Mouse (Mus musculus) ES-Bruce4 (cell line): Measurements from ENCODE around the gene Wnk4. TPM values are rescaled to one million over a fixed set of nuclear protein-coding genes. Genes with fewer than 3 reads are reported as not detected.
A peak's percentile ranks its signal among the peaks of the same experiment; 100 is the strongest.

ENCODE experiments used
- H3K27ac ChIP-seq: 2 replicates; pipeline ENCODE4 v1.5.1; 2012; ENCODE audit warnings: low read length, inconsistent platforms; ENCODE audit not compliant: insufficient read depth
- H3K27me3 ChIP-seq: 2 replicates; pipeline ENCODE4 v1.6.1; 2012; ENCODE audit warnings: mild to moderate bottlenecking, low read length, inconsistent platforms; ENCODE audit not compliant: control insufficient read depth, poor library complexity, insufficient read depth, severe bottlenecking
- H3K36me3 ChIP-seq: 2 replicates; pipeline ENCODE4 v1.6.1; 2012; ENCODE audit warnings: inconsistent platforms, mild to moderate bottlenecking, low read length, moderate library complexity; ENCODE audit not compliant: control insufficient read depth, poor library complexity, insufficient read depth, severe bottlenecking
- H3K4me1 ChIP-seq: one replicate; pipeline ENCODE4 v1.8.1; 2011; ENCODE audit warnings: low read length; ENCODE audit not compliant: control insufficient read depth, insufficient read depth
- H3K4me3 ChIP-seq: 2 replicates; pipeline ENCODE4 v1.5.1; 2011; ENCODE audit warnings: low read depth, mild to moderate bottlenecking, low read length
- H3K9ac ChIP-seq: 2 replicates; pipeline ENCODE4 v1.6.1; 2012; ENCODE audit warnings: low read depth, mild to moderate bottlenecking, inconsistent platforms; ENCODE audit not compliant: poor library complexity, severe bottlenecking
- H3K9me3 ChIP-seq: replicated peaks from 2 replicates; pipeline ENCODE4 v1.6.1; 2012; ENCODE audit warnings: mild to moderate bottlenecking, low read length, inconsistent platforms; ENCODE audit not compliant: control insufficient read depth, poor library complexity, insufficient read depth, severe bottlenecking
- CTCF ChIP-seq: IDR thresholded peaks from one replicate; pipeline ENCODE4 v1.8.1; 2011; ENCODE audit warnings: low read depth, low read length
- EP300 ChIP-seq: IDR thresholded peaks from 2 replicates; pipeline ENCODE4 v1.6.1; 2011; ENCODE audit warnings: low read depth, low read length; ENCODE audit not compliant: insufficient read depth
- POLR2A ChIP-seq: IDR thresholded peaks from one replicate; pipeline ENCODE4 v1.8.1; 2011; ENCODE audit warnings: low read length; ENCODE audit not compliant: insufficient read depth
- polyA plus RNA-seq: library from polyadenylated mRNA; stranded (reverse); fragments of >200 nt; gene quantifications from 2 replicates; pipeline ENCODE4 v1.2.4, GENCODE M21; 2011; ENCODE audit warnings: low read depth; ENCODE audit not compliant: missing spikeins, insufficient read depth, insufficient read length

The Wnk4 gene
- polyA plus RNA-seq, 1 experiment, result 0.96 TPM

GRCm38 (mm10) chr11:101282896-101283295 lies 22.5 kb downstream of the Wnk4 start:
- Histone ChIP-seq H3K4me1 (no peaks in the 10 kb centered on the region), H3K4me3 (no peak overlapping the region), H3K9ac (no peak overlapping the region), H3K36me3 (peaks cover 13% of the 10 kb centered on the region; the same call in 1 of the 2 replicates), H3K27ac (no peak overlapping the region), H3K27me3 (no peaks in the 10 kb centered on the region), H3K9me3 (no peaks in the 10 kb centered on the region)
- TF ChIP-seq EP300 (no peak), POLR2A (no peak), CTCF (no peak)

GRCm38 (mm10) chr11:101283805-101284204 lies 23.4 kb downstream of the Wnk4 start:
- no peak for TF ChIP-seq POLR2A
- TF ChIP-seq CTCF, result no peak
- no peak for TF ChIP-seq EP300
- H3K9ac ChIP-seq, result no peak overlapping the region

GRCm38 (mm10) chr11:101287306-101287705 lies 26.9 kb downstream of the Wnk4 start:
- TF ChIP-seq EP300 (no peak), CTCF (no peak), POLR2A (no peak)
- peaks cover 42% of the 10 kb centered on the region for H3K36me3 ChIP-seq

More at GRCm38 (mm10) chr11:101283805-101284204, 23.4 kb downstream of the Wnk4 start:
- H3K9me3 ChIP-seq, result no peaks in the 10 kb centered on the region
- no peak overlapping the region for H3K4me3 ChIP-seq
- no peaks in the 10 kb centered on the region for H3K27me3 ChIP-seq
- H3K27ac ChIP-seq, result no peak overlapping the region
- H3K4me1 ChIP-seq, result no peaks in the 10 kb centered on the region
- H3K36me3 ChIP-seq, result peaks cover 18% of the 10 kb centered on the region; the same call in 1 of the 2 replicates

GRCm38 (mm10) chr11:101291231-101291630 lies 30.9 kb downstream of the Wnk4 start:
- H3K27me3 ChIP-seq, result no peaks in the 10 kb centered on the region
- TF ChIP-seq EP300 (no peak), POLR2A (no peak), CTCF (no peak)
- peaks cover 58% of the 10 kb centered on the region for H3K36me3 ChIP-seq
- no peaks in the 10 kb centered on the region for H3K4me1 ChIP-seq
- no peak overlapping the region for H3K9ac ChIP-seq
- H3K9me3 ChIP-seq, result no peaks in the 10 kb centered on the region
- H3K27ac ChIP-seq, result no peak overlapping the region
- H3K4me3 ChIP-seq, result no peak overlapping the region

More at GRCm38 (mm10) chr11:101287306-101287705, 26.9 kb downstream of the Wnk4 start:
- H3K9me3 ChIP-seq, result no peaks in the 10 kb centered on the region
- no peaks in the 10 kb centered on the region for H3K4me1 ChIP-seq
- no peak overlapping the region for H3K9ac ChIP-seq
- no peak overlapping the region for H3K4me3 ChIP-seq
- no peak overlapping the region for H3K27ac ChIP-seq
- no peaks in the 10 kb centered on the region for H3K27me3 ChIP-seq

- no peaks in the 10 kb centered on the region for H3K9me3 ChIP-seq
- H3K27ac ChIP-seq, result no peak overlapping the region
- TF ChIP-seq POLR2A (no peak), EP300 (no peak), CTCF (no peak)
- no peaks in the 10 kb centered on the region for H3K27me3 ChIP-seq
- peaks cover 51% of the 10 kb centered on the region for H3K36me3 ChIP-seq
- H3K4me3 ChIP-seq, result no peak overlapping the region
- H3K9ac ChIP-seq, result no peak overlapping the region
- no peaks in the 10 kb centered on the region for H3K4me1 ChIP-seq
These were observed 34.8 kb downstream of the Wnk4 start for GRCm38 (mm10) chr11:101295191-101295590.

GRCm38 (mm10) chr11:101300881-101301280 lies 40.5 kb downstream of the Wnk4 start:
- H3K27me3 ChIP-seq, result no peaks in the 10 kb centered on the region
- no peak overlapping the region for H3K27ac ChIP-seq
- H3K4me3 ChIP-seq, result peak overlapping the region; percentile 79
- H3K9me3 ChIP-seq, result no peaks in the 10 kb centered on the region
- TF ChIP-seq POLR2A (no peak), EP300 (no peak), CTCF (peak; percentile 58)
- H3K4me1 ChIP-seq, result peaks cover 1% of the 10 kb centered on the region
- H3K36me3 ChIP-seq, result peaks cover 15% of the 10 kb centered on the region
- peak overlapping the region; percentile 83 for H3K9ac ChIP-seq
